Mouse (Mus musculus) frontal cortex, postnatal 10 days (tissue): ENCODE data around the gene Krtap19-3.

Experiments used
- DNase-seq, 2 experiments: peaks; one replicate each; pipeline ENCODE4 v3.0.0; 2022; ENCODE audit warnings: low spot score in 2 of 2, mixed read lengths in 1 of 2

The Krtap19-3 gene

DNA sequence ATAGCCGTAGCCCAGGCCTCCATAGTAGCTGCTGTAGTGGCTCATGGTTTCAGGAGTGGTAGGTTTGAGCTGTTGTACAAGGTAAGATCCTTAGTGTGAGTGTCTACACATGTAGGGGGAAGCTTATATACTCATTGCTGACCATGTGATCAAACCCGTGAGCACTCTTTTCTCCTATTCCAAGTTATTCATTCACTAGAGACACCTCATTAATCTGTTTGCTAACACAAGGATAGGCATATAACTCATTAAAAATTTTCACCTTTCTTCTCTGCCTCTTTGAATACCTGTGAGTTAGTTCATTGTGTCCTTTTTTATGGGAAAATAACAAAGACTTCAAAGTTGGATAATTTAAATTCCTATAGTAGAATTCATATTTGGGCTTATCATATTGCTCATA lies at the start of gene Krtap19-3:
TSS of gene Krtap19-3 (minus strand) at position 101 of the 400 bp plus-strand sequence.
- no peak for DNase-seq

DNA sequence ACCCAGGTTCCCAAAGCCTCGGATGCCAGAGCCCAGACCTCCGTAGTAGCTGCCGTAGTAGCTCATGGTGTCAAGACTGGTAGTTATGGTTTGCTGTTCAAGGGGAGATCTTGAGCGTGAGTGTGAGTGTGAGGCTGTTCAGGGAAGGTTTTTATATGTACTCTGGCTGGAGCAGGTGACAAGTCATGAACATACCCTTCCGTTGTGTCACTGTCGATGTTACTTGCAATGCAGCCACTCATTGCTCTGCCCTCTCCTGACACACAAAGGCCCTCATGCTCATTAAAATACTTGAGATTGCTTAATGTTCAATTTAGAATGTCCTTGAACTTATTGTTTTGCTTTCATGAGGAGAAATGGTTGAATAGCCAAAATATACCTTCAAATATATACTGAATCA lies 18.5 kb upstream of the Krtap19-3 start, which contains the start of gene Krtap19-5:
TSS of gene Krtap19-5 (minus strand) at position 101 of the 400 bp plus-strand sequence.
- no peak for DNase-seq

DNA sequence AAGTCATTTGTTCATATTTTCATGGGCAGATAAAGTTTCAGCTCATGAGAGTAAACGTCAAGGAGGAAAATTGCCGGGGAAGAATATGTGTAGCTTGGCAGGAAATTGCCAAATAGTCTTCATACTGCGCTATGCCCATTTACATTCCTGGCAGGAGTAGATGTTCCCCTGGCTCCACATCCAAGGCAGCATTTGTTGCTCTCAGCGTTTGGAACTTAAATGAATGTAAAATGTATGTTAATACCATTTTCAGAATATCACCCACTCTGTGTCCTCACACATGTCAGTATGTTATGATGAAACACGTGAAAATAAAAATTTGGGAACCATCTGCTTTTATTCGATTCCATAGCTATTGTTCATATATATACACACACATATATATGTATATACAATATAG lies 9.0 kb upstream of the Krtap19-3 start:
- DNase-seq = no peak

DNA sequence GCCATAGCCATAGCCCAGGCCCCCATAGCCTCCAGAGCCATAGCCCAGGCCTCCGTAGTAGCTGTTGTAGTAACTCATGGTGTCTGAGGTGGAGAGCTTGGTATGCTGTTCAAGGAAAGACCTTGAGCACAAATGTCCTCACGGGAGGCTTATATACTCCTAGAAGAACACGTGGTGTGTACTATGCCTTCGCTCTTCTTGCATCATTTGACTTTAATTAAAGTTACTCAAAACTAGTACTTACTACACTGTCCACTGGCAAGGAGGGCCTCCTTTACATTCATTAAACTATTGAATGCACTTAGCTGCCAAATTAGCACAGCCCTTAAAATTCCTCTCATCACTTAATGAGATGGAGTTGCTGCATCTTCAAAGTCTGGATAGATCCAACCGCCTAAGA lies 7.2 kb upstream of the Krtap19-3 start, which contains the start of gene Krtap19-4:
TSS of gene Krtap19-4 (minus strand) at position 101 of the 400 bp plus-strand sequence.
- no peak for DNase-seq

DNA sequence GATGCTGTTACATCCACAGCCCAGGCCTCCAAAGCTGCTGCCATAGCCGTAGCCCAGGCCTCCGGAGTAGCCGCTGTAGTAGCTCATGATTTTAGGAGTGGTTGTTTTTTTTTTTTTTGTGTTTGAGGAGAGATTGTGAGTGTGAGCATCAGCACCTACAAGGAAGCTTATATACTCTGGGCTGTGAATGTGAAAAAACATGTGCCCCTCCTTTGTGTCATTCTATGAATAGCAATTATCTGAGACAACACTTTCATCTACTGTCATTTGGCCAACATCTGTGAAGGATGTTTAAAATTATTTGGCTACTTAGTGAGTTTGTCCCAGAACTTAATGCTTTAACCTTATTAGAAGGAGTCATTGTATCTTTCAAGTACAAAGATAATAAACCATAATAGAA lies 3.7 kb downstream of the Krtap19-3 start, which contains the start of gene Krtap19-2:
TSS of gene Krtap19-2 (minus strand) at position 101 of the 400 bp plus-strand sequence.
- DNase-seq = no peak

DNA sequence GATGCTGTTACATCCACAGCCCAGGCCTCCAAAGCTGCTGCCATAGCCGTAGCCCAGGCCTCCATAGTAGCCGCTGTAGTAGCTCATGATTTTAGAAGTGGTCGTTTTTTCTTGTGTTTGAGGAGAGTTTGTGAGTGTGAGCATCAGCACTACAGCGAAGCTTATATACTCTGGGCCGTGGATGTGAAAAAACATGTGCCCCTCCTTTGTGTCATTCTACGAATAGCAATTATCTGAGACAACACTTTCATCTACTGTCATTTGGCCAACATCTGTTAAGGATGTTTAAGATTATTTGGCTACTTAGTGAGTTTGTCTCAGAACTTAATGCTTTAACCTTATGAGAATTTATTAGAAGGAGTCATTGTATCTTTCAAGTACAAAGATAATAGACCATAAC lies 8.5 kb downstream of the Krtap19-3 start, which contains the start of gene Krtap19-1:
TSS of gene Krtap19-1 (minus strand) at position 101 of the 400 bp plus-strand sequence.
- DNase-seq = no peak

DNA sequence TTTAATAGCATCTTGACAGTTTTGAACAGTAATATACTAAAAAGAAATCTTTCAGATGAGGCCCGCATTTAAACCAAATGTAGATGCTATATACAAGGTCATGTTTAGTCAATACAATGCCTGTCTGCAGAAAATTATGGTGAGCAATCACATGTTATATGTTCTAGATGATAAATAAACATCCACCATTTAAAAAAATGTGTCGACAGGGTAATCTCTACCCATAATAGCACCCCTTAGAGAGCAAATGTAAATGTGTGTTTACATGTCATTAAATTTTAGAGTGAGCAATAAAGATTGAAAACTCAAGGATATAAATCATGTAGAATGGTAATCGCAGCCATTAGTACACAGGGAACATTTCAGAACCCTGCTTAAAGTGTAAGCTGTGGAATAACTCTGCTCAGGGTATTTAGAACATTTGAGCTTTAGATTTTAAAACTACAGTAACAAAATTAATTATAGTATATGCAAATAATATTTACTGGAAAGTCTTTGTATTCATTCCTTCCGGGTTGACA lies 12.9 kb downstream of the Krtap19-3 start:
- DNase-seq = no peak

DNA sequence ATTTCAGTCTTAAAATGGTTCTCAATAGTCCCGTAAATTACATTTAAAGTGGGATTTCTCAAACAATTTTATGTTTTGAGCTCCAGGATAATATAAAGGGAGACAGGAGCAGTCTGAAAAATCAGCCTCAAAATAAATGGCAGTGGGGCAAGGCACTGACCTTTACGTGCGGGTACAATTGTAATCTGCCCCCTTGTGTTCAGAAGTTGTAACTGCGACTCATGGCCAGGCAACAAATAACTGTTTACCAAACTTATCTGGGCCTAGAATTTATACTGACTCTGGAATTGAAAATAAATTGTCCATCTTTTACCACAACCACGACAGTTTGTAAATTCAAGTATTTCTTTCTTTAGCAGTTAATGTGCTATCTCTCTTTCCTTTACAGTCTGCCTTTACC lies 26.4 kb downstream of the Krtap19-3 start:
- no peak for DNase-seq

DNA sequence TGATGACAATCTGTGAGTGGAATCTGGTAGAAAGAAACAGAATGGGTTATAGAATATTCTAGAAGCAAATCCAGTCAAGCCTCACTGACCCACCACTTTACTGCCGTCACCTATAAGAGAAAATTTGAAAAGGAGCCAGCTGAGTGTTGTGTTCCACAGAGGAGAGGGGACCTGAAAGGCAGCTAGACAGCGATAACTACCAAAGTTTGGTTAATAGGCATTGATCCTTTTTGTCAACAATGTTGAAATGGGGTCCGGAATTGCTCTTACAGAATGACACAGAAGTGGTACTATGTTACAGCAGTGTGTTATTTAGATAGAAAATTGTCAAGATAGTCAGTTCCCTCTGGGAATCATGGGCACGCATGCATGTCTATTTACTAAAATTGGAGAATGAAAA lies 29.3 kb downstream of the Krtap19-3 start:
- no peak for DNase-seq

DNA sequence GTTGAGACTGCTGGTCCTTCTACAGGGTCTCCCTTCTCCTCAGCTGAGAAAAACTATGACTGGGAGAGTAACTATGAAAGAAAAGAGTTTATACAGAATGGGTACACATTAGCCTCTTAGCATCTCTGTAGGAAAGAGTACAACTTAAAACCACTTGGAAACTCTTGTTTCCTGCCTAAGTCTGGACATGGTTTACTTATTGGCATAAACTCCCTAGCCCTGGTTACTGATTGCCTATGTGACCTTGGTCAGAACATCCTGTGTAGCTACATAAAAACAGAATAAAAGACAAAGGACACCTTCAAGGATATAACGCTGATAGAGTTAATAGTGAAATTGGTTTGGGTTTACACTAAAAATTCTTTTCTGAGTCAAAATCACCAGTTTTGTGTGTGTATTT lies 30.5 kb downstream of the Krtap19-3 start:
- DNase-seq = no peak
